Mouse (Mus musculus): ENCODE data around the gene Xpnpep1.

DNA sequence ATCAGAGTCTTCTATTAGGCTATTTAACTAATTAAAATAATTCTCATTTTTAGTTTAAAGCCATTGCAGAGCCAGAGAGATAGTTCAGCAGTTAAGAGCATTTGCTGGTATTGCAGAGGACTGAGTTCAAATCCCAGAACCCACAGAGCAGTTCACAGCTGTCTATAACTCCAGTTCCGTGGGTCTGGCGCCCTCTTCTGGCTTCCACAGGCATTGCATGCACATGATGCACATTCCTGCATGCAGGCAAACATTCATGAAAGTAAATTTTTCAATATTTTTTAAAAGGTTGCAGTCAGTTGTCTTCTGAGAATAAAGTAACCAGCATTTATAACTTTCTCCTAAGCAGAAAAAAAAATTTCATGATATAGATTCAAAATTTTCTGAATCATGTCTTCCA, 135.8 kb downstream of the Xpnpep1 start:
- no peak for TF ChIP-seq POLR2A (IDR thresholded peaks at IDR 0.05; ENCODE audit: insufficient read depth, low read depth, low read length)
- no peak for TF ChIP-seq CTCF (IDR thresholded peaks at IDR 0.05; ENCODE audit: insufficient read depth, low read depth, low read length)

Data from olfactory bulb, adult 2 months (tissue).